Mouse (Mus musculus): Measurements from ENCODE around the gene Olfr279.

Gene Olfr279

GRCm38 (mm10) chr15:98492102-98492501, at the start of gene Olfr279:
TSS of gene Olfr279 (plus strand) at chr15:98492402.
- no peak for DNase-seq

- DNase-seq = no peak
These were observed 47.6 kb upstream of the Olfr279 start for GRCm38 (mm10) chr15:98444561-98444960.

- DNase-seq = peak in 1 of 2 experiments; percentile 2
These were observed 43.7 kb upstream of the Olfr279 start for GRCm38 (mm10) chr15:98448521-98448920.

GRCm38 (mm10) chr15:98452288-98452687, 39.9 kb upstream of the Olfr279 start, which contains the start of gene Olfr281:
TSS of gene Olfr281 (plus strand) at chr15:98452588.
- no peak for DNase-seq

- no peak for DNase-seq
These were observed 22.6 kb upstream of the Olfr279 start, which contains the start of gene OR5BS1P for GRCm38 (mm10) chr15:98469596-98469995. TSS of gene OR5BS1P (plus strand) at chr15:98469896.

GRCm38 (mm10) chr15:98471539-98471938, 20.7 kb upstream of the Olfr279 start:
- DNase-seq = no peak

- DNase-seq = no peak
These were observed 17.2 kb upstream of the Olfr279 start for GRCm38 (mm10) chr15:98474958-98475357.

- peak; percentile 41 to 53 for DNase-seq
These were observed 16.8 kb upstream of the Olfr279 start for GRCm38 (mm10) chr15:98475382-98475781.

GRCm38 (mm10) chr15:98476281-98476680, 15.9 kb upstream of the Olfr279 start:
- no peak for DNase-seq

- no peak for DNase-seq
These were observed 12.6 kb upstream of the Olfr279 start for GRCm38 (mm10) chr15:98479568-98480102.

GRCm38 (mm10) chr15:98482701-98483100, 9.5 kb upstream of the Olfr279 start, which contains the start of gene Lalba:
TSS of gene Lalba (minus strand) at chr15:98482721.
- DNase-seq = no peak

GRCm38 (mm10) chr15:98483907-98484886, 8.0 kb upstream of the Olfr279 start:
- no peak for DNase-seq

GRCm38 (mm10) chr15:98486433-98487021, 5.7 kb upstream of the Olfr279 start:
- DNase-seq = no peak

GRCm38 (mm10) chr15:98491332-98491731, 870 bp upstream of the Olfr279 start:
- DNase-seq = no peak

- no peak for DNase-seq
These were observed 5.4 kb downstream of the Olfr279 start for GRCm38 (mm10) chr15:98497631-98498030.

- no peak for DNase-seq
These were observed 11.1 kb downstream of the Olfr279 start for GRCm38 (mm10) chr15:98503317-98503716.

- peak; percentile 56 to 59 for DNase-seq
These were observed 12.3 kb downstream of the Olfr279 start for GRCm38 (mm10) chr15:98504514-98504913.

- no peak for DNase-seq
These were observed 14.2 kb downstream of the Olfr279 start for GRCm38 (mm10) chr15:98506253-98506957.

- no peak for DNase-seq
These were observed 15.1 kb downstream of the Olfr279 start for GRCm38 (mm10) chr15:98507321-98507720.

- no peak for DNase-seq
These were observed 17.2 kb downstream of the Olfr279 start for GRCm38 (mm10) chr15:98509387-98509786.

- DNase-seq = peak; percentile 81 to 82
These were observed 18.5 kb downstream of the Olfr279 start for GRCm38 (mm10) chr15:98510438-98511385.

All from cerebellum, postnatal 36 days (tissue).